Mouse (Mus musculus): ENCODE results near the gene Cphx2.
"Not testable (repeated sequence)": the region's sequence is repeated elsewhere in the genome, so short reads cannot be mapped to it uniquely, and the experiment has no call there.

The Cphx2 gene

GRCm38 (mm10) chr14:26081216-26081615, at the start of gene Cphx2:
Gene Cphx2, plus strand, starts transcription at chr14:26081516.
- DNase-seq (ENCODE audit: low spot score in 2 of 2), result not testable (repeated sequence)

GRCm38 (mm10) chr14:26034364-26034763, 47.0 kb upstream of the Cphx2 start:
- not testable (repeated sequence) for DNase-seq (ENCODE audit: low spot score in 2 of 2)

DNA sequence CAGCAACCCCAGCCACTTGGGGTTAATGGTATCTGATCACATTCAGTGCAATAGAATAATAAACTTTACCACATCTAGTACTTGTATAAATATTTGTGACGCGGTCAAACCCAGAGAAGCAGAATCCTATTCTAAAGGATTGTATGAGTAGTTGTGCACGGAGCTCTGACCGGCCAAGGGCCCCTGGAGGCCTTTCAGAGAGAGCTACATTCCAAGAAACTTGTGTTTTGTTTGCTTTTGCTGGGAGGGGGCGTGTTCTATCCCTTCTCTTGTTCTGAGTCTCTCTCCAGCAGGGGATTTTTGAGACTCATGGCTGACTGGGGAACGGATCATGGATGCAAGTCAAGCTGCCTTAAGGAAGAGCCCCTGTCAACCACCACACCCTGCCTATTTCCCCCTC, 45.9 kb upstream of the Cphx2 start:
- not testable (repeated sequence) for DNase-seq (ENCODE audit: low spot score in 2 of 2)

DNA sequence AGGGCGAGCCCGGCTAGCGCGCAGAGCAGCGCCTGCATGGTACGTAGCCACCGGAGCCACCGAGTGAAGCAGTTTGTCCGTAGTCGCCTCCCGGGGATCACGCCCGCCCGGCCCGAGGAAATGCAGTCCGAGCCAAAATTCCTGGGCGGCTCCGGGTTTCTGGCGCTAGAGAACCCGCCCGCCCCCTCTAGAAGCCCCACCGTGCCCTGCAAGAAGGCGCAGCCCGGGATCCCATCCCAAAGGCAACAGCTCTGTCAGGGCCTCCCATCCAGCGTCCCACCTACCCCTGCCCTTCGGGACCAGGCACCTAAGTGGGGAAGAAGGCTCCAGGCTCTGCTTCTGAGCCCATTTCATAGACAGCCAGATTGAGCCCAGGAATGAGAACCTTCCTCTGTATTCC, 38.7 kb upstream of the Cphx2 start, which contains the start of gene Gm9780:
Gene Gm9780, minus strand, starts transcription at position 101 of the 400 bp plus-strand sequence.
- not testable (repeated sequence) for DNase-seq (ENCODE audit: low spot score in 2 of 2)

DNA sequence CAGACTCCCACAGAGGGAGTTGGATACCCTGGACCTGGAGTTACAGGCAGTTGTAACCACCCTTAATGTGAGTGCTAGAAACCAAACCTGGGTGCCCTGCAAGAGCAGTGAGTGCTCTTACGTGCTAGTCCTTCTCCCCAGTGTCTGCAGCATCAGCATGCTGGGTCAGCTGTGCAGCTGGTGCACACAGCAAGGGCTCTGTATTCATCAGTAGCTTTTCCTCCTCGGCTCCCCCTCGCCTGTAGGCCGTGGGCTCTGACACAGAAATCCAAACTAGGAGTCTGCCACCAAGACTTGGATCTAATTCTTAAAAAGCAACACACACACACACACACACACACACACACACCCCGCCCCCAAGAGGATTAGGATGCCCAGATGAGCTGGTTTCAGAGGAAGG, 36.3 kb upstream of the Cphx2 start:
- not testable (repeated sequence) for DNase-seq (ENCODE audit: low spot score in 2 of 2)

DNA sequence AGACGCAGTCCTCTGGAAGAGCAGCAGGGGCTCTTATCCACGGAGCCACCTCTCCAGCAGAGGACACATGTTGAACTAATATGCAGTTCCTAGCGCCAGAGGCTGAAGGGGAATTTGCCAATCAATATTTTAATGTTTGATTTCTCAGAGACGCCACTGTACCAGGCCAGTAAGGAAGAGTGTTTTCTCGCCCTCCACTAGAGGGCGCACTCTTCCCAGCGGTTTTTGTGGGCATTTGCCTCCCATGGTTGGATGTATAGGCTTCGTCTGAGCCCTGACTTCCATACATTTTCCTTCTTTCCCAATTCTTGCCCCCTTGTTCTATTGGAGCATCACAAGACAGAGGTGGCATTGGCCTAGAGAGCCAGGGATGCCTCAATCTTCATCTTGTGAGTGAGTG, 34.3 kb upstream of the Cphx2 start:
- DNase-seq (ENCODE audit: low spot score in 2 of 2), result not testable (repeated sequence)

DNA sequence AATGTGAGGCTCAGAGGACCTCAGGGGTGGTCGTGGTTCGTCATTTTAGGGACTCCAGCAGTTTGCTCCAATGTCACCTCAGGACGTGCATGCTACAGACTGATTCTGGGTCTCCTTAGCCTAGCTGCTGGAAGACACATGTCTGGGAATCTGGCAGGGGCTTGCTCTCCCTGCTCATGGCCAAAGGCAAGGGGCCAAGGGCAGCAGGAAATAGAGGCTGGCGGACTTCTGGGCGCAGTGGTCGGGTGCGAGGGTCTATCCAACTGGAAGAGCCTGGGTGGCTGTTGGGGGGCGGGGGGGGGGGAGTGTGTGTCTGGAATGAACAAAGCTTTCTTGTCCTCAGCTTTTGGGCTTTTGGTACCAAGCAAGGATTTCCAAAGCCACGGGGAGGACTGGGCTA, 32.5 kb upstream of the Cphx2 start:
- not testable (repeated sequence) for DNase-seq (ENCODE audit: low spot score in 2 of 2)

GRCm38 (mm10) chr14:26058184-26058583, 23.1 kb upstream of the Cphx2 start:
- DNase-seq (ENCODE audit: low spot score in 2 of 2), result not testable (repeated sequence)

GRCm38 (mm10) chr14:26059362-26059761, 22.0 kb upstream of the Cphx2 start:
- not testable (repeated sequence) for DNase-seq (ENCODE audit: low spot score in 2 of 2)

DNA sequence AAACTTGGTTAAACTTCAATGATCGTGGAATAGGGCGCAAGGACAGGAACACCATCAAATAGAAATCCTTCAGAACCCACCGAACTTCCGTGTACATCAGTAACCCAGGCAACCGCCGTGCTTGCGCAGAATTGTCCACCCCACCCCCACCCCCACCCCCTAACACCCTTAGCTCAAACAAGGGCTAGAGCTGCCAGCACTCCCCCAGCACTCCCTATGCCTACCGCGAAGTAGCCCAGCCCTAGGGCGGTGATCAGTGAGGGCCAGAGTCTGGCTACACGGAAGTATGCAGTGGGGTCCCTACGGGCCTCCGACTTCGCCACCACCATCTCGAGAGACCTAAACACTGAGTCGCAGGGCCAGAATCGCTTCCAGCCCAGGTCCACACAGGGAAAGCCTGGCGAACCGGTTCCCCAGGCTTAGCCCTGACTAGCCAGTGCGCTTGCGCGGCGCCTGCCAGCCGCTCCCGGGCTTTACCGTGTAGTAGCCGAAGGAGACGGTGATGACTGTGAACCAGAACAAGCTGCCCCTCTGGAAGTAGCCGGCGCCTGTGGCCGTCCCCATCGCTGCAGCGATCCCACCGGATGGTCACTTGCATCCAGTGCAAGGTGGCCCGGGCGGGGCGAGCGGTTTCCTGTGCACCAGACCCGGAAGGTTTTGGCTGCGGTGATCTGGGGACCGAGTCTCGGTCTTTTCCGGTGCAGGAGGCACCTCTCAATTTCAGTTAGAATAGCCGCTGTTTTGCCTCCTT, 14.6 kb upstream of the Cphx2 start:
- DNase-seq (ENCODE audit: low spot score in 2 of 2), result not testable (repeated sequence)

DNA sequence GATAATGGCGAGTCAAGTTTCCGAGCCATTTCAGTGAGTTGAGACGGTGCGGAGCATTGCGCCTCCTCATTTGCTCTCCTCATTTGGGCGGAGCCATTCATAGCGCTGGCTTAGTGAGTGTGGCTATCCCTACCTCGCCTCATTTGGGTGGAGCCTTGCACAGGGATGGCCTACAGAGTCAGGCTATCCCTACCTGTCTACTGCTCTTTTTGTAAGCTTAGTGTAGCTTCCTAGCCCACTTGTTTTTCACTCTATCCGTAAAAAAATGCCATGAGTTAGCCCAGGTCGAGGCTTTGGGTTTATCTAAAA, 14.0 kb upstream of the Cphx2 start, which contains the start of gene Tmem254c:
Gene Tmem254c, minus strand, starts transcription at position 31 of the 309 bp plus-strand sequence.
- not testable (repeated sequence) for DNase-seq (ENCODE audit: low spot score in 2 of 2)

- not testable (repeated sequence) for DNase-seq (ENCODE audit: low spot score in 2 of 2)
These were observed 4.5 kb upstream of the Cphx2 start for GRCm38 (mm10) chr14:26076620-26077390.

DNA sequence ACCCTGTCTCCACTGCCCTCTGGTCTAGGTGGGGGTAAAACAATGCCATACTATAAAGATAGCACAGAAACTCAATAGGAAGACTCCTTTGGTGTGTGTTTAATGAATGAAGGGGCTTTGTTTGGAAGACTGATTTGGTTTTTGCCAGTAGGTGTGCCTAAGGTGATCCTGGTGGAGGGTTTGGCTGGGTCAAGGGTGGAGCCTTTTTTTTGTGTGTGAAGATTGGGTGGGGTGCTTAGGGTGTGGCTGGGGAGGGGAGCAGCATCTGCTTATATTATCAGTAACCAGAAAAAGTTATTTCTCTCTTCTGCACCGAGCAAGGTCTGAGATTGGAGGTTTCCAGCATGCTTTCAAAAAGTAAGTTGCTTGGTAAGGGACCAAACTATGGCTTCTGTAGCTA, 681 bp downstream of the Cphx2 start, which contains the start of gene Cphx3:
Gene Cphx3, plus strand, starts transcription at position 301 of the 400 bp plus-strand sequence.
- DNase-seq (ENCODE audit: low spot score in 2 of 2), result not testable (repeated sequence)

- DNase-seq (ENCODE audit: low spot score in 2 of 2), result not testable (repeated sequence)
These were observed 16.3 kb downstream of the Cphx2 start for GRCm38 (mm10) chr14:26097622-26098021.

- DNase-seq (ENCODE audit: low spot score in 2 of 2), result not testable (repeated sequence)
These were observed 36.8 kb downstream of the Cphx2 start, which contains the start of gene Duxbl2 for GRCm38 (mm10) chr14:26118150-26118549. Gene Duxbl2, plus strand, starts transcription at chr14:26118349.

GRCm38 (mm10) chr14:26118550-26119000, 37.3 kb downstream of the Cphx2 start:
- not testable (repeated sequence) for DNase-seq (ENCODE audit: low spot score in 2 of 2)

DNA sequence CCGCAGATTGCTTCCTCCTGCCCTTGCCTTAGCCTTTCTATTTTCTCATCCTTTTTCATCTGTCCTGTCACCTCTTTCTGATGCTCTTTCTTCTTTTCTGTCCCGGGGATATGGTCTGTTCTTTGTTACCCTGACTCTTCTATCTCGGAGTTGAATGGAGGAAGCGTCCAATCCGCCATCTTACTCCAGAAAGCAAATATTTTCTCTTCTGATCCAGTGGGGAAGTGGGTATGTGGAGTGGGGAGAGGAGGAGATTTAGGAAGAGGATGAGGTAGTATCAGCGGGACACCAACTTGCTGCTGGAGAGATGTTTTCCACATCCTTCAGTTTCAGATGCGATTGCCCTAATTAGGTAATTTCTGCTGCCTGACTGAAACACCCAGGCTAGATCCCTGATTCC, 37.8 kb downstream of the Cphx2 start:
- not testable (repeated sequence) for DNase-seq (ENCODE audit: low spot score in 2 of 2)
